Mouse (Mus musculus): ENCODE results near the gene 1700021F05Rik.

- no peak for TF ChIP-seq POLR2A (IDR thresholded peaks at IDR 0.05; ENCODE audit: borderline replicate concordance, control insufficient read depth, low read depth, low read length)
- no peak for TF ChIP-seq CTCF (IDR thresholded peaks at IDR 0.05; ENCODE audit: control insufficient read depth, insufficient read depth, low read length)
Measured at GRCm38 (mm10) chr10:43537652-43538051, 3.1 kb downstream of the 1700021F05Rik start.
